Mouse (Mus musculus) C2C12 (cell line): ENCODE results near the gene Cd274.

Experiments
- CEBPB ChIP-seq: IDR thresholded peaks from one replicate; pipeline ENCODE4 v1.6.1; 2011; ENCODE audit warnings: low read depth, mild to moderate bottlenecking, control low read depth, moderate library complexity
- CTCF ChIP-seq: IDR thresholded peaks from one replicate; pipeline ENCODE4 v1.5.1; 2011; ENCODE audit not compliant: control insufficient read depth, insufficient read depth, insufficient read length
- MYOG ChIP-seq: IDR thresholded peaks from one replicate; pipeline ENCODE4 v1.6.1; 2011; ENCODE audit not compliant: control insufficient read depth, insufficient read length; ENCODE audit errors: extremely low read depth

GRCm38 (mm10) chr19:29414513-29414912 lies 47.3 kb downstream of the Cd274 start:
- TF ChIP-seq CTCF: no peak
- no peak for TF ChIP-seq MYOG
- no peak for TF ChIP-seq CEBPB
